Mouse (Mus musculus): ENCODE measurements around the gene Pold3.
"Not testable (repeated sequence)": the region's sequence is repeated elsewhere in the genome, so short reads cannot be mapped to it uniquely, and the experiment has no call there.

The Pold3 gene

GRCm38 (mm10) chr7:100108341-100108740 lies 13.0 kb downstream of the Pold3 start:
- peak in 1 of 2 experiments; percentile 13 for DNase-seq

- no peak for DNase-seq
These were observed 16.7 kb downstream of the Pold3 start for GRCm38 (mm10) chr7:100104677-100105076.

- DNase-seq: no peak
These were observed 21.3 kb downstream of the Pold3 start for GRCm38 (mm10) chr7:100100031-100100595.

- DNase-seq: no peak
These were observed 34.5 kb downstream of the Pold3 start for GRCm38 (mm10) chr7:100086891-100087290.

GRCm38 (mm10) chr7:100086159-100086755 lies 35.1 kb downstream of the Pold3 start:
- no peak for DNase-seq

- DNase-seq: peak in 1 of 2 experiments; percentile 4
These were observed 37.6 kb downstream of the Pold3 start for GRCm38 (mm10) chr7:100083812-100084211.

- no peak for DNase-seq
These were observed 38.5 kb downstream of the Pold3 start for GRCm38 (mm10) chr7:100082836-100083235.

GRCm38 (mm10) chr7:100080087-100080781 lies 41.1 kb downstream of the Pold3 start:
- DNase-seq: no peak

- no peak for DNase-seq
These were observed 44.3 kb downstream of the Pold3 start for GRCm38 (mm10) chr7:100077071-100077470.

- no peak for DNase-seq
These were observed 45.1 kb downstream of the Pold3 start for GRCm38 (mm10) chr7:100076296-100076695.

GRCm38 (mm10) chr7:100073959-100074358 lies 47.4 kb downstream of the Pold3 start:
- DNase-seq: no peak

GRCm38 (mm10) chr7:100052991-100053390 lies 68.4 kb downstream of the Pold3 start:
- DNase-seq: not testable (repeated sequence)

GRCm38 (mm10) chr7:100051904-100052303 lies 69.5 kb downstream of the Pold3 start:
- DNase-seq: no peak

- no peak for DNase-seq
These were observed 74.9 kb downstream of the Pold3 start for GRCm38 (mm10) chr7:100046486-100046885.

- DNase-seq: no peak
These were observed 77.7 kb downstream of the Pold3 start for GRCm38 (mm10) chr7:100043605-100044031.

GRCm38 (mm10) chr7:100043096-100043495 lies 78.3 kb downstream of the Pold3 start:
- DNase-seq: no peak

- no peak for DNase-seq
These were observed 79.2 kb downstream of the Pold3 start for GRCm38 (mm10) chr7:100042120-100042519.

GRCm38 (mm10) chr7:100036495-100036894 lies 84.9 kb downstream of the Pold3 start:
- no peak for DNase-seq

GRCm38 (mm10) chr7:100036050-100036449 lies 85.3 kb downstream of the Pold3 start:
- no peak for DNase-seq

- DNase-seq: no peak
These were observed 86.4 kb downstream of the Pold3 start for GRCm38 (mm10) chr7:100034815-100035463.

- no peak for DNase-seq
These were observed 87.7 kb downstream of the Pold3 start for GRCm38 (mm10) chr7:100033672-100034071.
